Comparison of ENCODE assay signal across 23 mouse cellular contexts in the genomic region with DNA sequence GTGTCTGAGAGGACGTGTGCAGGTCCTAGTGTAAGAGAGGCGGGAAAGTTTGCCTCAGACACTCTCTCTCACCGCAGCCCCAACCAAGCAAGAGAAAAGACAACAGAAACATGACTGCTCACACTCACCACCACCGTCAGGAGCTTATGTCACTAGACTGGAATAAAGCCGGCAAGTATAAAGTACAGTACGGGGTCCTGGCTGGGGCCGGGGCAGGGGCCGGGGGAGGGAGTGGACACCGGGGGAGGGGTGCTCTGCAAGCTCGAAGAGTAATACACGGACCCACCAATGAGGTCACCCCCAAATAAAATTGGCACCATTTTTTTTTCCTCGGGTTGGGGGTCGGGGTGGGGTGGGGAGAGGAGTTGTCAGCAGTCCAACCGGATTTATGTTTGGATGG.
DNase-seq lines count a peak whose midpoint lies in the region; ATAC-seq and TF ChIP-seq lines count a peak whose summit lies in the region.
"Had no signal": no experiment of that assay in that cellular context is flagged by ENCODE, and none has a peak within 500 bp of the region (broad histone marks: within the 10 kb centered on the region; RNA-seq: fewer than 3 reads in every experiment).

No protein-coding gene starts in this region.

- H3K9ac ChIP-seq in kidney, embryonic 14.5 days (ENCODE audit: low read depth, low read length), result no peak overlapping the region
- H3K9ac ChIP-seq in lung, embryonic 14.5 days, result no peak overlapping the region; the same call in 1 of the 2 replicates
- no peak overlapping the region for H3K9ac ChIP-seq in lung, embryonic 16.5 days (ENCODE audit: low read length)
- H3K9ac ChIP-seq: embryonic facial prominence, embryonic 12.5 days; forebrain, embryonic 13.5 days had no signal

- no peak overlapping the region for H3K27ac ChIP-seq in kidney, embryonic 14.5 days (ENCODE audit: low read depth, low read length)
- H3K27ac ChIP-seq in lung, embryonic 14.5 days (ENCODE audit: low read depth), result no peak overlapping the region
- no peak overlapping the region for H3K27ac ChIP-seq in lung, embryonic 16.5 days (ENCODE audit: low read length)
- 0 out of 2 replicates have a peak overlapping the region, but pooled peaks have one; percentile 3 for H3K27ac ChIP-seq in testis, adult 2 months (ENCODE audit: control insufficient read depth, insufficient read depth, low read depth, low read length)
- H3K27ac ChIP-seq: embryonic facial prominence, embryonic 10.5 days; embryonic facial prominence, embryonic 12.5 days; forebrain, embryonic 13.5 days had no signal

- H3K4me1 ChIP-seq in kidney, embryonic 14.5 days (ENCODE audit: control insufficient read depth, insufficient read depth, low read length), result no peaks in the 10 kb centered on the region
- no peaks in the 10 kb centered on the region for H3K4me1 ChIP-seq in lung, embryonic 14.5 days (ENCODE audit: insufficient read depth)
- H3K4me1 ChIP-seq in lung, embryonic 16.5 days (replicated peaks; ENCODE audit: control insufficient read depth, insufficient read depth, low read length), result 0 out of 2 replicates have a peak, but pooled peaks cover 4% of the 10 kb centered on the region
- H3K4me1 ChIP-seq in testis, adult 2 months (ENCODE audit: control insufficient read depth, insufficient read depth, low read length), result peaks cover 19% of the 10 kb centered on the region
- H3K4me1 ChIP-seq: embryonic facial prominence, embryonic 12.5 days had no signal

- no peak overlapping the region for H3K4me3 ChIP-seq in kidney, embryonic 14.5 days (ENCODE audit: low read length)
- H3K4me3 ChIP-seq in lung, embryonic 14.5 days (ENCODE audit: low read depth, low read length), result no peak overlapping the region
- no peak overlapping the region for H3K4me3 ChIP-seq in lung, embryonic 16.5 days (ENCODE audit: low read length)
- H3K4me3 ChIP-seq in testis, adult 2 months (ENCODE audit: control insufficient read depth, low read depth, low read length), result no peak overlapping the region
- H3K4me3 ChIP-seq: embryonic facial prominence, embryonic 10.5 days; embryonic facial prominence, embryonic 12.5 days; forebrain, embryonic 13.5 days had no signal

- ATAC-seq in kidney, embryonic 14.5 days (ENCODE audit: low FRiP score, low TSS enrichment), result peak; percentile 53; the same call in 1 of the 2 replicates
- peak; percentile 41; the same call in 1 of the 2 replicates for ATAC-seq in lung, embryonic 14.5 days (ENCODE audit: insufficient read depth)
- ATAC-seq in lung, embryonic 16.5 days (ENCODE audit: low read depth), result peak; percentile 59
- ATAC-seq: activated CD4-positive, CD25-positive, alpha-beta regulatory T cell, adult 4 months; CD4-positive, CD25-positive, alpha-beta regulatory T cell, adult 4 months; forebrain, embryonic 13.5 days; Patski had no signal

- 60% methylated on average over 14 of the region's 14 CpGs for WGBS in kidney, embryonic 14.5 days
- WGBS in lung, embryonic 14.5 days, result 32% methylated on average over 14 of the region's 14 CpGs
- 44% methylated on average over 14 of the region's 14 CpGs for WGBS in lung, embryonic 16.5 days

- no peak overlapping the region for H3K4me2 ChIP-seq in kidney, embryonic 14.5 days (replicated peaks; ENCODE audit: low read depth, low read length)
- H3K4me2 ChIP-seq in lung, embryonic 14.5 days, result peak overlapping the region; percentile 28
- peak overlapping the region; percentile 33 for H3K4me2 ChIP-seq in lung, embryonic 16.5 days (ENCODE audit: low read depth, low read length)
- H3K4me2 ChIP-seq: embryonic facial prominence, embryonic 12.5 days; forebrain, embryonic 13.5 days had no signal

- H3K36me3 ChIP-seq in kidney, embryonic 14.5 days (ENCODE audit: control insufficient read depth, insufficient read depth, low read length), result peaks cover 14% of the 10 kb centered on the region; the same call in 1 of the 2 replicates
- peaks cover 7% of the 10 kb centered on the region; the same call in 1 of the 2 replicates for H3K36me3 ChIP-seq in lung, embryonic 14.5 days (ENCODE audit: insufficient read depth)
- no peaks in the 10 kb centered on the region for H3K36me3 ChIP-seq in lung, embryonic 16.5 days (ENCODE audit: control insufficient read depth, insufficient read depth, low read length)
- H3K36me3 ChIP-seq in testis, adult 2 months (ENCODE audit: control insufficient read depth, insufficient read depth, low read length), result no peaks in the 10 kb centered on the region

- TF ChIP-seq POLR2A in testis, adult 2 months (IDR thresholded peaks at IDR 0.05; ENCODE audit: control insufficient read depth, low read depth, low read length), result no peak

- no peak for DNase-seq in kidney, postnatal 36 days
- peak; percentile 27 for DNase-seq in lung, embryonic 14.5 days
- no peak for DNase-seq in lung, postnatal 14 days
- no peak for DNase-seq in lung, adult 18-20 months
- no peak for DNase-seq in testis, postnatal 10 days (ENCODE audit: low spot score)
- DNase-seq: adrenal gland, adult 8-10 months; adrenal gland, postnatal 14 days; adrenal gland, postnatal 36 days; B cell, adult 2 months; cerebellum, adult 11-12 months; cerebellum, adult 2 months; cerebellum, adult 9-10 months had no signal

- TF ChIP-seq CTCF in lung, embryonic 14.5 days (IDR thresholded peaks at IDR 0.05; ENCODE audit: low read depth), result no peak
- no peak for TF ChIP-seq CTCF in testis, adult 2 months (IDR thresholded peaks at IDR 0.05; ENCODE audit: control insufficient read depth, insufficient read depth, insufficient replicate concordance, low read depth, low read length)

- H3K9me3 ChIP-seq in kidney, embryonic 14.5 days (ENCODE audit: control insufficient read depth, low read length), result no peaks in the 10 kb centered on the region
- H3K9me3 ChIP-seq in lung, embryonic 14.5 days (ENCODE audit: low read depth, low read length), result no peaks in the 10 kb centered on the region
- no peaks in the 10 kb centered on the region for H3K9me3 ChIP-seq in lung, embryonic 16.5 days (ENCODE audit: control insufficient read depth, low read length)
- H3K9me3 ChIP-seq: embryonic facial prominence, embryonic 10.5 days; embryonic facial prominence, embryonic 12.5 days; forebrain, embryonic 13.5 days; G1E had no signal

- H3K27me3 ChIP-seq in kidney, embryonic 14.5 days (ENCODE audit: control insufficient read depth, insufficient read depth, low read length), result no peaks in the 10 kb centered on the region
- H3K27me3 ChIP-seq in lung, embryonic 14.5 days (ENCODE audit: insufficient read depth, low read length), result no peaks in the 10 kb centered on the region
- no peaks in the 10 kb centered on the region for H3K27me3 ChIP-seq in lung, embryonic 16.5 days (ENCODE audit: control insufficient read depth, insufficient read depth, low read depth, low read length)
- H3K27me3 ChIP-seq in testis, adult 2 months (ENCODE audit: control insufficient read depth, insufficient read depth, low read length), result no peaks in the 10 kb centered on the region
- H3K27me3 ChIP-seq: CH12.LX; embryonic facial prominence, embryonic 12.5 days; forebrain, embryonic 13.5 days; Patski had no signal
